Mouse (Mus musculus): Measurements from ENCODE around the gene Slc30a7.

- TF ChIP-seq POLR2A (IDR thresholded peaks at IDR 0.05; ENCODE audit: borderline replicate concordance, insufficient read depth, low read length) = no peak
- TF ChIP-seq CTCF (IDR thresholded peaks at IDR 0.05; ENCODE audit: borderline replicate concordance, insufficient read depth, low read depth, low read length) = peak; percentile 62
These were observed 70.2 kb downstream of the Slc30a7 start for GRCm38 (mm10) chr3:115936734-115937599.
